Mouse (Mus musculus) cerebellum, adult 2 months (tissue): ENCODE measurements around the gene Ttf1.

Source experiments
- CTCF ChIP-seq: fragments of 200-500 bp; IDR thresholded peaks from 2 replicates; pipeline ENCODE4 v1.5.1; 2011; ENCODE audit warnings: low read depth, mild to moderate bottlenecking, control low read depth, low read length, moderate library complexity, borderline replicate concordance; ENCODE audit not compliant: insufficient read depth
- POLR2A ChIP-seq: fragments of 200-500 bp; IDR thresholded peaks from 2 replicates; pipeline ENCODE4 v1.6.1; 2011; ENCODE audit warnings: low read length, control low read depth, borderline replicate concordance; ENCODE audit not compliant: insufficient read depth

DNA sequence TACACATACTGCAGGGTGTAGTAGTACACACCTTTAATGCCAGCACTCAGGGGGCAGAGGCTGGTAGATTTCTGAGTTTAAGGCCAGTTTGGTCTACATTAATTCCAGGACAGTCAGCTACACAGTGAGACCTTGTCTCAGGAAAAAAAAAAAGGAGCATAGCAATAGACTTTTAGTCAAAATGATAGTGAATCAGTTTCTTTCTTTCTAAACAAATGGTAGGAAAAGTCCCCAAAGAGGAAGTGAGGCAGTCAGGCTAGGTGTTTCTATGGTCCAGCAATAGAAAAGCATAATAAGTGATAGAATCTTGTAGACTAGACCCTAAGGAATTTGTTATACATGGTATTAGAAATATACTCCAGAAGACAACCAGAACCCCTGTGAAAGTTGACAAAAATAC lies 75.1 kb downstream of the Ttf1 start:
- no peak for TF ChIP-seq CTCF
- TF ChIP-seq POLR2A, result no peak
